Mouse (Mus musculus) c-Kit-positive CD71-negative TER-119-negative erythroid progenitor cells, embryonic 14.5 days (primary cell): Measurements from ENCODE around the gene Efl1.

ENCODE experiments used
- DNase-seq: peaks from one replicate; pipeline ENCODE4 v3.0.0-alpha.2; 2013; ENCODE audit warnings: low read depth

The Efl1 gene

GRCm38 (mm10) chr7:82812186-82813155 is 164.1 kb downstream of the Efl1 start:
- no peak for DNase-seq

- DNase-seq = no peak
These were observed 171.1 kb downstream of the Efl1 start for GRCm38 (mm10) chr7:82819541-82819940.

GRCm38 (mm10) chr7:82820661-82821060 is 172.2 kb downstream of the Efl1 start:
- no peak for DNase-seq

- no peak for DNase-seq
These were observed 173.1 kb downstream of the Efl1 start for GRCm38 (mm10) chr7:82821501-82821900.

- no peak for DNase-seq
These were observed 174.1 kb downstream of the Efl1 start for GRCm38 (mm10) chr7:82822528-82822927.
